Mouse (Mus musculus) lung, embryonic 16.5 days (tissue): ENCODE data around the gene Cd200. TPM values are rescaled to one million over a fixed set of nuclear protein-coding genes. Genes with fewer than 3 reads are reported as not detected.
A peak's percentile ranks its signal among the peaks of the same experiment; 100 is the strongest.
"Not testable (repeated sequence)": the region's sequence is repeated elsewhere in the genome, so short reads cannot be mapped to it uniquely, and the experiment has no call there.

Source experiments
- ATAC-seq: fragments of 200-750 bp; cut with Nextera tagmentation; 2 replicates; pipeline ENCODE4 v1.8.0; 2017; ENCODE audit warnings: low read depth, mild to moderate bottlenecking, moderate library complexity
- H3K27ac ChIP-seq: fragments of 300-500 bp; sonication (generic); 2 replicates; pipeline ENCODE4 v1.5.1; 2014; ENCODE audit warnings: mild to moderate bottlenecking, control low read depth, low read length
- H3K27me3 ChIP-seq: fragments of 300-500 bp; sonication (generic); 2 replicates; pipeline ENCODE4 v1.6.1; 2014; ENCODE audit warnings: low read depth, low read length, mixed read lengths; ENCODE audit not compliant: control insufficient read depth, insufficient read depth
- H3K36me3 ChIP-seq: fragments of 300-500 bp; sonication (generic); 2 replicates; pipeline ENCODE4 v1.6.1; 2014; ENCODE audit warnings: low read length; ENCODE audit not compliant: control insufficient read depth, insufficient read depth
- H3K4me1 ChIP-seq: fragments of 300-500 bp; sonication (generic); replicated peaks from 2 replicates; pipeline ENCODE4 v1.6.1; 2014; ENCODE audit warnings: low read length, mixed read lengths; ENCODE audit not compliant: control insufficient read depth, insufficient read depth
- H3K4me2 ChIP-seq: fragments of 300-500 bp; sonication (generic); 2 replicates; pipeline ENCODE4 v1.6.1; 2014; ENCODE audit warnings: low read depth, low read length, control low read depth
- H3K4me3 ChIP-seq: fragments of 300-500 bp; sonication (generic); 2 replicates; pipeline ENCODE4 v1.5.1; 2014; ENCODE audit warnings: mild to moderate bottlenecking, low read length, control low read depth
- H3K9ac ChIP-seq: fragments of 300-500 bp; sonication (generic); 2 replicates; pipeline ENCODE4 v1.6.1; 2014; ENCODE audit warnings: low read length, control low read depth
- H3K9me3 ChIP-seq: fragments of 300-500 bp; sonication (generic); 2 replicates; pipeline ENCODE4 v1.6.1; 2016; ENCODE audit warnings: low read length; ENCODE audit not compliant: control insufficient read depth
- WGBS: fragments of 180-500 bp; shearing (Covaris S2); extraction: QIAGEN DNeasy Blood & Tissue Kit; methylation state at CpG from one replicate; pipeline ENCODE4 v1.1.7; 2014; 5-methylcytosine and 5-hydroxymethylcytosine counted together
- polyA plus RNA-seq: library from polyadenylated mRNA; unstranded; fragments of >200 nt; fragmentation: Nextera tagmentation; extraction: Ambion mirVana; gene quantifications from 2 replicates; pipeline ENCODE4 v1.2.1, GENCODE M21; 2015

The Cd200 gene
- polyA plus RNA-seq, 1 experiment from 2014 or later, result 82.9 TPM

GRCm38 (mm10) chr16:45352875-45353274, 56.0 kb downstream of the Cd200 start:
- Histone ChIP-seq H3K9ac (no peak overlapping the region), H3K4me2 (no peak overlapping the region), H3K4me3 (no peak overlapping the region), H3K4me1 (no peaks in the 10 kb centered on the region), H3K36me3 (no peaks in the 10 kb centered on the region), H3K27ac (no peak overlapping the region), H3K27me3 (no peaks in the 10 kb centered on the region), H3K9me3 (no peaks in the 10 kb centered on the region)
- ATAC-seq, result peak; percentile 76

- no peak for ATAC-seq
- H3K4me2 ChIP-seq, result no peak overlapping the region
- no peaks in the 10 kb centered on the region for H3K27me3 ChIP-seq
- WGBS, result 50% methylated on average over 4 of the region's 4 CpGs
- H3K27ac ChIP-seq, result peak overlapping the region; percentile 2
- H3K4me3 ChIP-seq, result no peak overlapping the region
- H3K9ac ChIP-seq, result no peak overlapping the region
- no peaks in the 10 kb centered on the region for H3K36me3 ChIP-seq
- no peaks in the 10 kb centered on the region for H3K4me1 ChIP-seq
- H3K9me3 ChIP-seq, result no peaks in the 10 kb centered on the region
Observed at GRCm38 (mm10) chr16:45350767-45351166, 58.1 kb downstream of the Cd200 start.

- peak overlapping the region; percentile 26 for H3K27ac ChIP-seq
- no peaks in the 10 kb centered on the region for H3K9me3 ChIP-seq
- no peak overlapping the region for H3K9ac ChIP-seq
- H3K4me3 ChIP-seq, result no peak overlapping the region
- H3K36me3 ChIP-seq, result no peaks in the 10 kb centered on the region
- H3K4me2 ChIP-seq, result no peak overlapping the region
- H3K4me1 ChIP-seq, result no peaks in the 10 kb centered on the region
- H3K27me3 ChIP-seq, result no peaks in the 10 kb centered on the region
- ATAC-seq, result peak; percentile 86
- 49% methylated on average over 3 of the region's 3 CpGs for WGBS
Observed at GRCm38 (mm10) chr16:45349523-45350298, 59.1 kb downstream of the Cd200 start.

- ATAC-seq, H3K36me3 ChIP-seq, H3K4me1 ChIP-seq, H3K4me3 ChIP-seq, H3K27me3 ChIP-seq, H3K27ac ChIP-seq, H3K9ac ChIP-seq, H3K9me3 ChIP-seq, H3K4me2 ChIP-seq: not testable (repeated sequence)
- 74% methylated on average over 4 of the region's 9 CpGs for WGBS
Observed at GRCm38 (mm10) chr16:45348238-45348637, 60.6 kb downstream of the Cd200 start.

GRCm38 (mm10) chr16:45346930-45347387, 61.9 kb downstream of the Cd200 start:
- no peaks in the 10 kb centered on the region for H3K9me3 ChIP-seq
- 89% methylated on average over 5 of the region's 5 CpGs for WGBS
- no peaks in the 10 kb centered on the region for H3K36me3 ChIP-seq
- no peak overlapping the region for H3K4me3 ChIP-seq
- H3K4me1 ChIP-seq, result no peaks in the 10 kb centered on the region
- no peak overlapping the region for H3K4me2 ChIP-seq
- no peak for ATAC-seq
- H3K9ac ChIP-seq, result no peak overlapping the region
- H3K27me3 ChIP-seq, result no peaks in the 10 kb centered on the region
- H3K27ac ChIP-seq, result no peak overlapping the region

GRCm38 (mm10) chr16:45346367-45346766, 62.5 kb downstream of the Cd200 start:
- Histone ChIP-seq H3K4me1 (no peaks in the 10 kb centered on the region), H3K9ac (no peak overlapping the region), H3K4me2 (no peak overlapping the region), H3K9me3 (no peaks in the 10 kb centered on the region), H3K4me3 (no peak overlapping the region), H3K27ac (no peak overlapping the region), H3K27me3 (no peaks in the 10 kb centered on the region), H3K36me3 (no peaks in the 10 kb centered on the region)
- ATAC-seq, result no peak
- WGBS, result 90% methylated on average over 2 of the region's 2 CpGs

- no peak for ATAC-seq
- no peak overlapping the region for H3K27ac ChIP-seq
- no peaks in the 10 kb centered on the region for H3K27me3 ChIP-seq
- no peak overlapping the region for H3K9ac ChIP-seq
- H3K9me3 ChIP-seq, result no peaks in the 10 kb centered on the region
- no peaks in the 10 kb centered on the region for H3K4me1 ChIP-seq
- no peak overlapping the region for H3K4me3 ChIP-seq
- WGBS, result 80% methylated on average over 2 of the region's 2 CpGs
- no peak overlapping the region for H3K4me2 ChIP-seq
- no peaks in the 10 kb centered on the region for H3K36me3 ChIP-seq
Observed at GRCm38 (mm10) chr16:45344879-45345278, 64.0 kb downstream of the Cd200 start.

- Histone ChIP-seq H3K9ac (no peak overlapping the region), H3K4me1 (no peaks in the 10 kb centered on the region), H3K4me2 (no peak overlapping the region), H3K9me3 (no peaks in the 10 kb centered on the region), H3K36me3 (no peaks in the 10 kb centered on the region), H3K27me3 (no peaks in the 10 kb centered on the region), H3K4me3 (no peak overlapping the region), H3K27ac (no peak overlapping the region)
- ATAC-seq, result no peak
- 53% methylated on average over 1 of the region's 1 CpGs for WGBS
Observed at GRCm38 (mm10) chr16:45336478-45336877, 72.4 kb downstream of the Cd200 start.

GRCm38 (mm10) chr16:45334891-45335290, 74.0 kb downstream of the Cd200 start:
- no peak for ATAC-seq
- no peak overlapping the region for H3K4me2 ChIP-seq
- no peak overlapping the region for H3K9ac ChIP-seq
- H3K4me3 ChIP-seq, result no peak overlapping the region
- no peak overlapping the region for H3K27ac ChIP-seq
- H3K36me3 ChIP-seq, result no peaks in the 10 kb centered on the region
- H3K4me1 ChIP-seq, result no peaks in the 10 kb centered on the region
- H3K9me3 ChIP-seq, result no peaks in the 10 kb centered on the region
- 81% methylated on average over 5 of the region's 5 CpGs for WGBS
- no peaks in the 10 kb centered on the region for H3K27me3 ChIP-seq
